Mouse (Mus musculus) kidney, postnatal 36 days (tissue): ENCODE measurements around the gene Gpr165.

Experiments
- DNase-seq, 2 experiments: peaks; one replicate each; pipeline ENCODE4 v3.0.0; 2021 to 2022; ENCODE audit warnings: mixed read lengths in 2 of 2

The Gpr165 gene

DNA sequence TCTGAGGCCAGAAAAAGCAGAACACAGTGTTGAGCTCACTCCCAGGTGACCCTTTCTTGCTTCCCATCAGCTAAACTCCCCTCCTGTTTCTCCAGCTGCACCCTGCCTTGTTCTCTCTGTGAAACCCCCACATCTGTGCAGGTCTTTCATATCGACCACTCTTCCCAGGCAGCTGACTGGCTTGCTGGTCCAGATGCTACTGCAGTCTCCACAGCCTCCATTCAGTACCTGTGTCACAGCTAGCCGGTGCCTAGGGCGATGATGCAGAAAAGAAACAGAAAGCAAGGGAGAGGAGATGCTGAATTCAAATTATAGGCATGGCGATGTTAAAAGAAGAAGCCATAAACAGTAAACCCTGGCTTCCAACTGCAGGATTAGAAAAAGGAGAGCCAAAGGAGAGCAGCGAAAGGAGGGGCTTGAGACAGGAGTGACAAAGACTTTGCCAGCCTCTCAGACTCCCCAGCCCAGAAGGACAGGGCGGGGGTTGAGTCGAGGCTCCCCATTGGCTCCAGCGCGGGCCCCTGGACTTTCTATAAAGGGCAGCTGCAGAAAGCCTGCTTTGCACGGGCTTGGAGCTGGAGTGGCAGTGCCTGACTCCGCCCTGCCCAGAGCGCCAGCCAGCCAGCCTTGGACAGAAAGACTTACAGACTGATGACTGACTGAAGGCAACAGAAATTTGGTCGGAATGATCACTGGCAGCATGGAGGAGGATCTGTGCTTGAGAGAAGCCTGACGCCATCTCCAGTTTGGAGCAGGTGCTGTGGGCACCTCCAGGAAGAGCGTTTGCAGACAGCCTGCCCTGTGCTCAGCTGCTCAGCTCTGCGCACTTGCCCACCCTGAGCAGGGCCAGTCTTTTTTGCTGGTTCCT is at the start of gene Gpr165:
Gene Gpr165 (plus strand): TSS at position 535 of the 868 bp plus-strand sequence.
- peak in 1 of 2 experiments; percentile 2 for DNase-seq

DNA sequence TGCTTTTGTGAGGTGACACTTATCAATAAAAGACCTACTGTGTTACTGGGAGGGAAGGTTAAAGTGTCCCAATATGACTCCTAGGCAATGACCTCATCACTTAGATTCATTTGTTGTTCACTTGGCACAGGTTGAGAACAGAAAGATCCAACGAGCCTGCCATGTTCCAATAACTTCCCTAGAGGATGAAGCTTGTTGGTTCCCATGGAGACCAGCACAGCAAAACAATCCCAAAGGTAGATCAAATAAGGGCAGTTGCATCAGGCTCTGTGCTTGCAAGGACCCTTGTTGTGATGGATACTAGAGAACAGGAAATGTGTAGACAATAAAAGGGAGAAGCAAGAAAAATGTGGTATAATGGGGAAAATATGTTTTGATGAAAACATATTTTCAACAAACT is 38.4 kb upstream of the Gpr165 start:
- no peak for DNase-seq
